Mouse (Mus musculus): ENCODE measurements around the gene Trp53rkb. TPM values are rescaled to one million over a fixed set of nuclear protein-coding genes. Genes with fewer than 3 reads are reported as not detected.
"Not testable (repeated sequence)": the region's sequence is repeated elsewhere in the genome, so short reads cannot be mapped to it uniquely, and the experiment has no call there.

Trp53rkb gene
- polyA plus RNA-seq, 1 experiment = 7.7 TPM

DNA sequence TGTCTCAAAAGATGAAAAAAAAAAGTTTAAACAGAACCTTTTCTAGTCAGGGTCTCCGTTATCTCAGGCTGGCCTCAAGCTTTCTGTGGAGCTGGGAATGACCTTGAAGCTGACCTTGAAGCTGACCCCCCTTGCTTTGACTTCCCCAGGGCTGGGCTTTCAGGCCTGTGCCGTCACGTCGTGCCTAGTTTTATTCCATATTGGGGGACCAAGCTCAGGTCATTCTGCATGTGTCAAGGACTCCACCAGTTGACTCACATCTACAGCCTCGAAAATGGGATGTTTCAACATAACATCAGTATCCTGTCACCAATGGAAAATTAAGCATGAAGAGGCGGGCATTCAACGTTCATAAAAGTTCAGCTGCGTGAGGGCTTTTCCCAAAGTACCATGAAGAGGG is 12.4 kb upstream of the Trp53rkb start:
- TF ChIP-seq POLR2A (IDR thresholded peaks at IDR 0.05; ENCODE audit: borderline replicate concordance, insufficient read depth, low read length) (no peak), CTCF (IDR thresholded peaks at IDR 0.05; ENCODE audit: borderline replicate concordance, insufficient read depth, low read depth, low read length) (no peak)
- no peaks in the 10 kb centered on the region for H3K27me3 ChIP-seq (ENCODE audit: control insufficient read depth, insufficient read depth, low read length)
- DNase-seq = no peak
- 77% methylated on average over 8 of the region's 8 CpGs for WGBS
- H3K27ac ChIP-seq (ENCODE audit: insufficient read depth, low read length) = no peak overlapping the region
- no peaks in the 10 kb centered on the region for H3K4me1 ChIP-seq (ENCODE audit: control insufficient read depth, insufficient read depth, low read length)
- H3K4me3 ChIP-seq (replicated peaks; ENCODE audit: insufficient read depth, low read depth, low read length) = no peak overlapping the region

DNA sequence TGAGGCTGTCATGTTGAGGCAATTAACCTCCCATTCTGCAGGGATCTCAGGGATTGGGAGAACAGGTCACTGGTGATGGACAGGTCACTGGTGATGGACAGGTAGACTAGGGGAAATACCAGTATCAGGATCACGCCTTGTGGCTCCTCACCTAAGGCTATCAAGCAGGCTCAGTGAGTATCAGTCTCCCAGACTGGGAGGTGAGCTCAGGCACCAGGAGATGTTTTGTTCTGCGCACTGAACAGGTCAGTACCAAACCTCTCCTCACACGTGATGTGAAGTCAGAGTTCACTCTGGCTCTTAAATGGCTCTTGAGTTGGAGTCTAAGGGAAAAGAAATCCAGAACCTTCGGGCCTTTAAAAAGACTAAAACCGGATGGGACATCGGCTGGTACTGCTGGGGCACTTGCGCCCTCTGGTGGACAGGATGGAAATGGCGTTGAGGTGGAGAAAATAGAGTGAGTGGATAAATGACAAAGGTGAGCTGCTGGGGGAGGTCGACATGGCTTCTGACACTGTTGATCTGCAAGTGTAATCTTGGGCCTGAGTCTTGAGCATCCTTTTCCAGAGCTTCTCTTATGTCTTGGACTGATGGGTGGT is 11.3 kb upstream of the Trp53rkb start:
- DNase-seq = peak; percentile 57 to 80
- WGBS = 12% methylated on average over 9 of the region's 9 CpGs

DNA sequence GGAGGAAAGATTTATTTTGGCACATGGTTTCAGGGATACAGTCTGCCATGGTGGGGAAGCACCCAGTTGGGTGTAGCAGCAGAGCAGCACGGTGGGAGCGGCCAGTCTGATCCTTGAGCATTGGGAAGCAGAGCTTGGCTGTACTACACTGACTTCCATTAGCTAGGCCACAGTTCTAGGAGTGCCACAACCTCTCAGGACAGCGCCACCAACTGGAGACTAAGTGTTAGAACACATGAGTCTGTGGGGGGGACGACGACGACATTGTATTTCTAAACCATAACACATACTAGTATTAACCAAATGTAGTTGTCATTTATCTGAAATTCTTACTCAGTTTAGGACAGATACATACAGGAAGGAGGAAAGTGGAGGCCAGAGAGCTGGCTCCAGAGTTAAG is 8.0 kb upstream of the Trp53rkb start:
- Histone ChIP-seq H3K4me1 (ENCODE audit: control insufficient read depth, insufficient read depth, low read length) (peaks cover 5% of the 10 kb centered on the region; the same call in 1 of the 2 replicates), H3K4me3 (replicated peaks; ENCODE audit: insufficient read depth, low read depth, low read length) (no peak overlapping the region), H3K27ac (ENCODE audit: insufficient read depth, low read length) (no peak overlapping the region), H3K27me3 (ENCODE audit: control insufficient read depth, insufficient read depth, low read length) (no peaks in the 10 kb centered on the region)
- TF ChIP-seq CTCF (IDR thresholded peaks at IDR 0.05; ENCODE audit: borderline replicate concordance, insufficient read depth, low read depth, low read length) = peak; percentile 19; the same call in 1 of the 2 replicates
- TF ChIP-seq POLR2A (IDR thresholded peaks at IDR 0.05; ENCODE audit: borderline replicate concordance, insufficient read depth, low read length) = no peak
- no peak for DNase-seq
- 80% methylated on average over 6 of the region's 6 CpGs for WGBS

More for the DNA sequence above, 11.3 kb upstream of the Trp53rkb start:
- TF ChIP-seq CTCF (IDR thresholded peaks at IDR 0.05; ENCODE audit: borderline replicate concordance, insufficient read depth, low read depth, low read length) = peak; percentile 93
- TF ChIP-seq POLR2A (IDR thresholded peaks at IDR 0.05; ENCODE audit: borderline replicate concordance, insufficient read depth, low read length) = no peak
- Histone ChIP-seq H3K4me1 (ENCODE audit: control insufficient read depth, insufficient read depth, low read length) (peaks cover 5% of the 10 kb centered on the region; the same call in 1 of the 2 replicates), H3K27me3 (ENCODE audit: control insufficient read depth, insufficient read depth, low read length) (no peaks in the 10 kb centered on the region), H3K4me3 (replicated peaks; ENCODE audit: insufficient read depth, low read depth, low read length) (no peak overlapping the region), H3K27ac (ENCODE audit: insufficient read depth, low read length) (no peak overlapping the region)

- TF ChIP-seq POLR2A (IDR thresholded peaks at IDR 0.05; ENCODE audit: borderline replicate concordance, insufficient read depth, low read length) (peak; percentile 75; the same call in 1 of the 2 replicates), CTCF (IDR thresholded peaks at IDR 0.05; ENCODE audit: borderline replicate concordance, insufficient read depth, low read depth, low read length) (no peak)
- peak overlapping the region; percentile 57; the same call in 1 of the 2 replicates for H3K27ac ChIP-seq (ENCODE audit: insufficient read depth, low read length)
- WGBS = under 1% methylated on average over 35 of the region's 35 CpGs
- DNase-seq = peak; percentile 91 to 93
- peak overlapping the region; percentile 98 for H3K4me3 ChIP-seq (replicated peaks; ENCODE audit: insufficient read depth, low read depth, low read length)
- H3K4me1 ChIP-seq (ENCODE audit: control insufficient read depth, insufficient read depth, low read length) = peaks cover 5% of the 10 kb centered on the region; the same call in 1 of the 2 replicates
- H3K27me3 ChIP-seq (ENCODE audit: control insufficient read depth, insufficient read depth, low read length) = no peaks in the 10 kb centered on the region
Measured at GRCm38 (mm10) chr2:166786353-166787004, 5.9 kb upstream of the Trp53rkb start.

DNA sequence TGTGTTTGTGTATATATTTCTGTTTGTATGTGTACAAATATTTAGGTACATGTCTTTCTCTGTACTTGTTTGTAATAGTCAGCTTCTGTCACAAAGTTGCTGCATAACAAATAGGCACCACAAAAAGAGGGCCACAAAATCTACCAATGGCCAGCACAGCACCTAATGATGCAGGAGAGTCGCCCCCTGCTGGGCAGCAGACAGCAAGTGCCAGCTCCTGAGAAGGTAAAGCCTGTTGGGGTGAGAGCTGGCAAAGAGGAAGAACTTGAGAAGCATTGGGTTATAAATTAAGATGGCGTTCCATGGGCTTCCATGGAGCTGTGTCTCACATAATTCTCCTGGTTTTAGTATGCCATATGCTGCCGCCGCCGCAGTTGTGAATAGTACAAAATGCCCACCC is 593 bp upstream of the Trp53rkb start:
- WGBS = 79% methylated on average over 5 of the region's 5 CpGs
- no peak for DNase-seq
- H3K27me3 ChIP-seq (ENCODE audit: control insufficient read depth, insufficient read depth, low read length) = no peaks in the 10 kb centered on the region
- H3K4me3 ChIP-seq (replicated peaks; ENCODE audit: insufficient read depth, low read depth, low read length) = no peak overlapping the region
- no peak overlapping the region for H3K27ac ChIP-seq (ENCODE audit: insufficient read depth, low read length)
- TF ChIP-seq POLR2A (IDR thresholded peaks at IDR 0.05; ENCODE audit: borderline replicate concordance, insufficient read depth, low read length) = no peak
- TF ChIP-seq CTCF (IDR thresholded peaks at IDR 0.05; ENCODE audit: borderline replicate concordance, insufficient read depth, low read depth, low read length) = 0 out of 2 replicates have a peak, but pooled peaks have one; percentile 9
- no peaks in the 10 kb centered on the region for H3K4me1 ChIP-seq (ENCODE audit: control insufficient read depth, insufficient read depth, low read length)

GRCm38 (mm10) chr2:166793542-166794214 is 1.3 kb downstream of the Trp53rkb start:
- WGBS = under 1% methylated on average over 75 of the region's 76 CpGs
- Histone ChIP-seq H3K27ac (ENCODE audit: insufficient read depth, low read length) (peak overlapping the region; percentile 2; the same call in 1 of the 2 replicates), H3K4me3 (replicated peaks; ENCODE audit: insufficient read depth, low read depth, low read length) (peak overlapping the region; percentile 43)
- not testable (repeated sequence) for H3K27me3 ChIP-seq (ENCODE audit: control insufficient read depth, insufficient read depth, low read length); H3K4me1 ChIP-seq (ENCODE audit: control insufficient read depth, insufficient read depth, low read length)
- DNase-seq = peak; percentile 86 to 92
- peak; percentile 58; the same call in 1 of the 2 replicates for TF ChIP-seq POLR2A (IDR thresholded peaks at IDR 0.05; ENCODE audit: borderline replicate concordance, insufficient read depth, low read length)

DNA sequence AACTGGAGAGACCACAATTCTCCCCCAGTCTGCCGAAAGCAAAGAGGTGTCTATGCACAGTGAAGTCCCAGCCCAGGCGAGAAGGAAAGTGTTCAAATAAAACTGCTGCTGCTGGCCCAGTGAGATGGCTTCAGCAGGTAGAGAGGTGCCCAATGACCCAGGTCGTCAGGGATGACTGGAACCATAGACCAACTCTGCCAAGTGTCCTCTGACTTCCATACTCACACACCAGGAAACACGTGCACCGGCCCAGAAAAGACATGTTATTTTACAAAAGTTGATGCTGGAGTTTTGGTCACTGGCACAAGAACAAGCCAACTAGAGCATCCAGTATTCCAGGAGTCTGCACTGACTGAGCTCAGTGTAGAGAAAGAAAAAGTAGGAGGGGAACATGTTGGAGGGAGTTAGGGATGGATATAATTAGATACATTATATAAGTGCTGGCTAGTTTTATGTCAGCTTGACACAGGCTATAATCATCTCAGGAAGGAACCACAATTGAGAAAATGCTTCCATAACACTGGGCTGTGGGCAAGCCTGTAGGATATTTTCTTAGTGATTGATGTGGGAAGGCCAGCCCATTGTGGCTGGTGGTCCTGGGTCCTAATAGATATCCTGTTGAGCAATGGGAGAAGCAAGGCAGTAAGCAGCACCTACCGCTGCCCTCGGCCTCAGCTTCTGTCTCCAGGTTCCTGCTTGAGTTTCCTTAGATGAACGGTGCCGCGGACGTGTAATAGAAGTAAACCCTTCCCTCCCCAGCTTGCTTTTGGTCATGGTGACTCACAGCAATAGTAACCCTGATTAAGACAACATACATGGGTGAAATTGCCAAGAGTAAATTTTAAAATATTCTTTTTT is 7.5 kb downstream of the Trp53rkb start:
- TF ChIP-seq POLR2A (IDR thresholded peaks at IDR 0.05; ENCODE audit: borderline replicate concordance, insufficient read depth, low read length) (no peak), CTCF (IDR thresholded peaks at IDR 0.05; ENCODE audit: borderline replicate concordance, insufficient read depth, low read depth, low read length) (no peak)
- Histone ChIP-seq H3K27me3 (ENCODE audit: control insufficient read depth, insufficient read depth, low read length) (no peaks in the 10 kb centered on the region), H3K4me1 (ENCODE audit: control insufficient read depth, insufficient read depth, low read length) (no peaks in the 10 kb centered on the region), H3K27ac (ENCODE audit: insufficient read depth, low read length) (no peak overlapping the region), H3K4me3 (replicated peaks; ENCODE audit: insufficient read depth, low read depth, low read length) (no peak overlapping the region)
- WGBS = 80% methylated on average over 11 of the region's 11 CpGs
- DNase-seq = no peak

All from cerebellum, adult 2 months (tissue).